Mouse (Mus musculus) hindbrain, embryonic 11.5 days (tissue): ENCODE measurements around the gene Znrf2. TPM values are rescaled to one million over a fixed set of nuclear protein-coding genes. Genes with fewer than 3 reads are reported as not detected.

Experiments used
- ATAC-seq: fragments of 200-750 bp; cut with Nextera tagmentation; 2 replicates; pipeline ENCODE4 v1.8.0; 2017; ENCODE audit warnings: mild to moderate bottlenecking, moderate TSS enrichment, moderate library complexity; ENCODE audit not compliant: low FRiP score
- DNase-seq: peaks from one replicate; pipeline ENCODE4 v3.0.0-alpha.2; 2015; ENCODE audit warnings: low spot score
- H3K27ac ChIP-seq: fragments of 300-500 bp; sonication (generic); 2 replicates; pipeline ENCODE4 v1.5.1; 2014; ENCODE audit warnings: mild to moderate bottlenecking, low read depth, low read length
- H3K27me3 ChIP-seq: fragments of 300-500 bp; sonication (generic); 2 replicates; pipeline ENCODE4 v1.6.1; 2014; ENCODE audit warnings: mild to moderate bottlenecking, low read length, moderate library complexity, mixed read lengths; ENCODE audit not compliant: control insufficient read depth, insufficient read depth
- H3K36me3 ChIP-seq: fragments of 300-500 bp; sonication (generic); 2 replicates; pipeline ENCODE4 v1.6.1; 2014; ENCODE audit warnings: mild to moderate bottlenecking, low read length, moderate library complexity, mixed read lengths; ENCODE audit not compliant: control insufficient read depth, insufficient read depth
- H3K4me1 ChIP-seq: fragments of 300-500 bp; sonication (generic); replicated peaks from 2 replicates; pipeline ENCODE4 v1.6.1; 2014; ENCODE audit warnings: low read length, mixed read lengths; ENCODE audit not compliant: control insufficient read depth, insufficient read depth
- H3K4me2 ChIP-seq: fragments of 300-500 bp; sonication (generic); replicated peaks from 2 replicates; pipeline ENCODE4 v1.6.1; 2014; ENCODE audit warnings: mild to moderate bottlenecking, low read depth, low read length
- H3K4me3 ChIP-seq: fragments of 300-500 bp; sonication (generic); 2 replicates; pipeline ENCODE4 v1.5.1; 2014; ENCODE audit warnings: low read depth, low read length
- H3K9ac ChIP-seq: fragments of 300-500 bp; sonication (generic); 2 replicates; pipeline ENCODE4 v1.6.1; 2014; ENCODE audit warnings: low read depth, low read length
- H3K9me3 ChIP-seq: fragments of 300-500 bp; sonication (generic); 2 replicates; pipeline ENCODE4 v1.6.1; 2016; ENCODE audit warnings: low read length; ENCODE audit not compliant: control insufficient read depth
- WGBS: fragments of 180-500 bp; shearing (Covaris S2); extraction: QIAGEN DNeasy Blood & Tissue Kit; methylation state at CpG from one replicate; pipeline ENCODE4 v1.1.7; 2014; 5-methylcytosine and 5-hydroxymethylcytosine counted together
- polyA plus RNA-seq: library from polyadenylated mRNA; unstranded; fragments of >200 nt; fragmentation: Nextera tagmentation; extraction: Ambion mirVana; gene quantifications from 2 replicates; pipeline ENCODE4 v1.2.1, GENCODE M21; 2014

Znrf2 gene
- polyA plus RNA-seq, 1 experiment from 2014 or later, result 3.6 TPM

- Histone ChIP-seq H3K36me3 (no peaks in the 10 kb centered on the region), H3K9ac (no peak overlapping the region), H3K4me1 (no peaks in the 10 kb centered on the region), H3K4me3 (no peak overlapping the region), H3K27me3 (no peaks in the 10 kb centered on the region), H3K9me3 (no peaks in the 10 kb centered on the region), H3K4me2 (no peak overlapping the region), H3K27ac (no peak overlapping the region)
- DNase-seq (no peak), ATAC-seq (no peak)
- 90% methylated on average over 3 of the region's 3 CpGs for WGBS
Measured at GRCm38 (mm10) chr6:54891384-54891783, 74.7 kb downstream of the Znrf2 start.

DNA sequence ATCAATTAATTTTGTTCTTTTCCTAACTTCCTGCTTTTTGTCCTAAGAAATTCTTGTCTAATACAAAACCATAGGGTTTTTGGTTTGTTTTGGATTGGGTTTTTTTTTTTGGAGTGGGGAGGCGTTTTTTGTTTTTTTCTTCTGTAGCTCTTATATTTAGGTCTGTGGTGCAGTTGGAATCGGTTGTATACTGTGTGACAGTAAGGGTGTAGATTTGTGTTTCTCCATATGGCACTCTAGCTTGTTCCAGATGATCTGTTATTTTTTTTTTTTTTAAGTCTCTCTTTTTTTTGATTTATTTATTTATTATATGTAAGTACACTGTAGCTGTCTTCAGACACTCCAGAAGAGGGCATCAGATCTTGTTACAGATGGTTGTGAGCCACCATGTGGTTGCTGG is 83.5 kb downstream of the Znrf2 start:
- WGBS, result 89% methylated on average over 2 of the region's 2 CpGs
- Histone ChIP-seq H3K27ac (no peak overlapping the region), H3K4me2 (no peak overlapping the region), H3K9me3 (no peaks in the 10 kb centered on the region), H3K4me1 (no peaks in the 10 kb centered on the region), H3K9ac (no peak overlapping the region), H3K27me3 (no peaks in the 10 kb centered on the region), H3K36me3 (no peaks in the 10 kb centered on the region), H3K4me3 (no peak overlapping the region)
- no peak for ATAC-seq
- no peak for DNase-seq

- no peak overlapping the region for H3K9ac ChIP-seq
- no peaks in the 10 kb centered on the region for H3K9me3 ChIP-seq
- WGBS, result 91% methylated on average over 2 of the region's 2 CpGs
- no peaks in the 10 kb centered on the region for H3K36me3 ChIP-seq
- no peak overlapping the region for H3K4me3 ChIP-seq
- no peak for ATAC-seq
- H3K27me3 ChIP-seq, result no peaks in the 10 kb centered on the region
- H3K4me2 ChIP-seq, result no peak overlapping the region
- H3K4me1 ChIP-seq, result no peaks in the 10 kb centered on the region
- no peak overlapping the region for H3K27ac ChIP-seq
- no peak for DNase-seq
Measured at GRCm38 (mm10) chr6:54902547-54902946, 85.8 kb downstream of the Znrf2 start.

- no peak for ATAC-seq
- no peak for DNase-seq
- H3K4me2 ChIP-seq, result no peak overlapping the region
- no peak overlapping the region for H3K9ac ChIP-seq
- H3K27me3 ChIP-seq, result no peaks in the 10 kb centered on the region
- 90% methylated on average over 10 of the region's 10 CpGs for WGBS
- no peaks in the 10 kb centered on the region for H3K36me3 ChIP-seq
- H3K4me1 ChIP-seq, result no peaks in the 10 kb centered on the region
- H3K9me3 ChIP-seq, result no peaks in the 10 kb centered on the region
- H3K27ac ChIP-seq, result no peak overlapping the region
- H3K4me3 ChIP-seq, result no peak overlapping the region
Measured at GRCm38 (mm10) chr6:54906053-54907040, 89.6 kb downstream of the Znrf2 start.

DNA sequence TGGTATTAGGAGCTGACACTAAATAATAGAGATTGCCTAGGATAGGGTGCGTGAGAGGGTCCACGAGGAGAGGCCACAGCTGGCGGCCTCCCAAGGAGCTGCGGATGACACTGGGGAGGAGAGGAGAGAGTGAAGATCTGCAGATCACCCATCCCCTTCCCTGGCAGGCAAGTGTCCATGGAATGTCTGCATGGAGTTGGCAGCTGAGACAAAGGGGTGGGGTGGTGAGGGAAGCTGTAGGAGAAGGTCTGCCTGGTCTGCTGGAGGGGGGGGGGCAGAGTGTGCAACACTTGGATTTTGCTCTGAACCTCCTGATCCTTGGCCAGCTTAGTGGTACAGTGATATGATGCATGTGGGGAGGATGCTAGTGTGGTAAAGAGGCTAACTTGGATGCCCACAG is 98.3 kb downstream of the Znrf2 start:
- H3K36me3 ChIP-seq, result no peaks in the 10 kb centered on the region
- no peak overlapping the region for H3K9ac ChIP-seq
- H3K4me1 ChIP-seq, result no peaks in the 10 kb centered on the region
- WGBS, result 85% methylated on average over 4 of the region's 4 CpGs
- ATAC-seq (no peak), DNase-seq (no peak)
- no peaks in the 10 kb centered on the region for H3K27me3 ChIP-seq
- H3K9me3 ChIP-seq, result no peaks in the 10 kb centered on the region
- no peak overlapping the region for H3K4me2 ChIP-seq
- H3K27ac ChIP-seq, result no peak overlapping the region
- no peak overlapping the region for H3K4me3 ChIP-seq

GRCm38 (mm10) chr6:54916163-54916562 is 99.4 kb downstream of the Znrf2 start:
- no peak overlapping the region for H3K9ac ChIP-seq
- WGBS, result 68% methylated on average over 4 of the region's 4 CpGs

GRCm38 (mm10) chr6:54916941-54917340 is 100.2 kb downstream of the Znrf2 start:
- no peak overlapping the region for H3K4me2 ChIP-seq
- no peaks in the 10 kb centered on the region for H3K9me3 ChIP-seq
- no peak for ATAC-seq
- H3K4me1 ChIP-seq, result no peaks in the 10 kb centered on the region
- H3K27me3 ChIP-seq, result no peaks in the 10 kb centered on the region
- no peak overlapping the region for H3K4me3 ChIP-seq
- no peak for DNase-seq
- H3K36me3 ChIP-seq, result no peaks in the 10 kb centered on the region
- 86% methylated on average over 4 of the region's 4 CpGs for WGBS
- no peak overlapping the region for H3K9ac ChIP-seq
- H3K27ac ChIP-seq, result no peak overlapping the region

More at GRCm38 (mm10) chr6:54916163-54916562, 99.4 kb downstream of the Znrf2 start:
- Histone ChIP-seq H3K36me3 (no peaks in the 10 kb centered on the region), H3K9me3 (no peaks in the 10 kb centered on the region), H3K4me2 (no peak overlapping the region), H3K27me3 (no peaks in the 10 kb centered on the region), H3K4me3 (no peak overlapping the region), H3K4me1 (no peaks in the 10 kb centered on the region), H3K27ac (no peak overlapping the region)
- DNase-seq, result no peak
- no peak for ATAC-seq

DNA sequence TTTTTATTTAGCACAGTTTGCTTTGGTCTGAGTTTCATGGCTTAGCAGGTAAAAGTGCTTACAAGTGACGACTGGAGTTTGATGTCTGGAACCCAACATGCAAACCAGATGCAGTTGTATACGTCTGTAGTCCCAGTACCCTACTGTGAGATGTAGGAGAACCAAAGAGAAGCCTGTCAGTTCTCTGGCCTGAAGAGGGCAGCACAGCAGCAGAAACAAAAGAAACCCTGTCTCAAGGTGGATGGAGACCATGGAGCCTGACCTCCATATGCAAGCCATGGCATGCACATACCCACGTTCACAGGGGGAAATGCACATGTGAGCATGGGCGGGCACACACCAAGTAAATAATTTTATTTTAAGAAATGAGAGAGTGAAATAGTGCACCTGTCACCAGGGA is 100.8 kb downstream of the Znrf2 start:
- no peaks in the 10 kb centered on the region for H3K27me3 ChIP-seq
- no peak overlapping the region for H3K27ac ChIP-seq
- H3K9ac ChIP-seq, result no peak overlapping the region
- no peak overlapping the region for H3K4me2 ChIP-seq
- H3K4me1 ChIP-seq, result no peaks in the 10 kb centered on the region
- no peaks in the 10 kb centered on the region for H3K9me3 ChIP-seq
- 50% methylated on average over 4 of the region's 4 CpGs for WGBS
- no peak overlapping the region for H3K4me3 ChIP-seq
- no peaks in the 10 kb centered on the region for H3K36me3 ChIP-seq
- no peak for ATAC-seq
- DNase-seq, result peak; percentile 43

GRCm38 (mm10) chr6:54918521-54918920 is 101.8 kb downstream of the Znrf2 start:
- WGBS, result 86% methylated on average over 5 of the region's 5 CpGs
- no peak overlapping the region for H3K4me3 ChIP-seq
- H3K36me3 ChIP-seq, result no peaks in the 10 kb centered on the region
- H3K4me2 ChIP-seq, result no peak overlapping the region
- no peak overlapping the region for H3K27ac ChIP-seq
- no peak overlapping the region for H3K9ac ChIP-seq
- no peaks in the 10 kb centered on the region for H3K9me3 ChIP-seq
- no peak for DNase-seq
- ATAC-seq, result no peak
- no peaks in the 10 kb centered on the region for H3K4me1 ChIP-seq
- H3K27me3 ChIP-seq, result no peaks in the 10 kb centered on the region
